Comparison of ENCODE assay signal across 16 mouse cellular contexts in genomic region chr1:77505263-77505662, GRCm38 (mm10). TPM values are rescaled to one million over a fixed set of nuclear protein-coding genes. Genes with fewer than 3 reads are reported as not detected.
DNase-seq lines count a peak whose midpoint lies in the region; ATAC-seq and TF ChIP-seq lines count a peak whose summit lies in the region.
"Had no signal": no experiment of that assay in that cellular context is flagged by ENCODE, and none has a peak within 500 bp of the region (broad histone marks: within the 10 kb centered on the region; RNA-seq: fewer than 3 reads in every experiment).

No protein-coding gene starts in this region.

- no peaks in the 10 kb centered on the region for H3K9me3 ChIP-seq in lung, embryonic 14.5 days (ENCODE audit: low read depth, low read length)
- H3K9me3 ChIP-seq in lung, postnatal 0 days (ENCODE audit: low read length): no peaks in the 10 kb centered on the region
- H3K9me3 ChIP-seq in forebrain, embryonic 11.5 days (ENCODE audit: control insufficient read depth, low read length): no peaks in the 10 kb centered on the region
- H3K9me3 ChIP-seq in hindbrain, embryonic 16.5 days (ENCODE audit: control insufficient read depth, low read length): no peaks in the 10 kb centered on the region
- H3K9me3 ChIP-seq in neural tube, embryonic 12.5 days: no peaks in the 10 kb centered on the region

- peak overlapping the region; percentile 15; the same call in 1 of the 2 replicates for H3K4me2 ChIP-seq in lung, embryonic 14.5 days
- H3K4me2 ChIP-seq in lung, postnatal 0 days (replicated peaks; ENCODE audit: low read depth, low read length): no peak overlapping the region
- H3K4me2 ChIP-seq in forebrain, embryonic 11.5 days (ENCODE audit: low read depth, low read length, severe bottlenecking): peak overlapping the region; percentile 52
- peak overlapping the region; percentile 58 for H3K4me2 ChIP-seq in hindbrain, embryonic 16.5 days (ENCODE audit: low read length)
- H3K4me2 ChIP-seq in neural tube, embryonic 12.5 days (replicated peaks): peak overlapping the region; percentile 57

- WGBS in lung, embryonic 14.5 days: 74% methylated on average over 8 of the region's 8 CpGs
- 62% methylated on average over 8 of the region's 8 CpGs for WGBS in lung, postnatal 0 days
- 70% methylated on average over 8 of the region's 8 CpGs for WGBS in forebrain, embryonic 11.5 days
- 64% methylated on average over 8 of the region's 8 CpGs for WGBS in hindbrain, embryonic 16.5 days
- 70% methylated on average over 8 of the region's 8 CpGs for WGBS in neural tube, embryonic 12.5 days

- H3K9ac ChIP-seq in lung, embryonic 14.5 days: no peak overlapping the region
- H3K9ac ChIP-seq in lung, postnatal 0 days (replicated peaks; ENCODE audit: low read depth): no peak overlapping the region
- H3K9ac ChIP-seq in forebrain, embryonic 11.5 days (ENCODE audit: low read length): peak overlapping the region; percentile 27; the same call in 1 of the 2 replicates
- H3K9ac ChIP-seq in hindbrain, embryonic 16.5 days (ENCODE audit: low read depth, low read length): 0 out of 2 replicates have a peak overlapping the region, but pooled peaks have one; percentile 9
- no peak overlapping the region for H3K9ac ChIP-seq in neural tube, embryonic 12.5 days

- TF ChIP-seq CTCF in lung, embryonic 14.5 days (IDR thresholded peaks at IDR 0.05; ENCODE audit: low read depth): no peak
- TF ChIP-seq CTCF in lung, postnatal 0 days (IDR thresholded peaks at IDR 0.05): no peak

- no peaks in the 10 kb centered on the region for H3K4me1 ChIP-seq in lung, embryonic 14.5 days (ENCODE audit: insufficient read depth)
- no peaks in the 10 kb centered on the region for H3K4me1 ChIP-seq in lung, postnatal 0 days (ENCODE audit: insufficient read depth, low read depth, low read length)
- H3K4me1 ChIP-seq in forebrain, embryonic 11.5 days (replicated peaks; ENCODE audit: control insufficient read depth, insufficient read depth, low read length): peaks cover 52% of the 10 kb centered on the region
- peaks cover 21% of the 10 kb centered on the region for H3K4me1 ChIP-seq in hindbrain, embryonic 16.5 days (ENCODE audit: control insufficient read depth, insufficient read depth, low read depth, low read length)
- peaks cover 68% of the 10 kb centered on the region for H3K4me1 ChIP-seq in neural tube, embryonic 12.5 days

- no peak overlapping the region for H3K4me3 ChIP-seq in lung, embryonic 14.5 days (ENCODE audit: low read depth, low read length)
- no peak overlapping the region for H3K4me3 ChIP-seq in lung, postnatal 0 days (ENCODE audit: low read depth, low read length)
- peak overlapping the region; percentile 22 for H3K4me3 ChIP-seq in forebrain, embryonic 11.5 days (ENCODE audit: low read depth, low read length)
- H3K4me3 ChIP-seq in hindbrain, embryonic 16.5 days (ENCODE audit: low read length): peak overlapping the region; percentile 37
- no peak overlapping the region for H3K4me3 ChIP-seq in neural tube, embryonic 12.5 days
- H3K4me3 ChIP-seq: erythroblast, embryonic 14.5 days; myocyte had no signal

- DNase-seq in lung, embryonic 14.5 days: no peak
- DNase-seq in lung, postnatal 0 days (ENCODE audit: low spot score): no peak
- no peak for DNase-seq in forebrain, embryonic 11.5 days (ENCODE audit: low spot score)
- DNase-seq in urinary bladder, postnatal 4 days (ENCODE audit: low spot score in 2 of 2): no peak
- DNase-seq in gastrocnemius, postnatal 4 days (ENCODE audit: low spot score in 2 of 2): no peak
- DNase-seq: adrenal gland, postnatal 36 days; cerebellum, adult 11 months; kidney, postnatal 36 days; lung, postnatal 10 days; right cerebral cortex, postnatal 4 days; thymus, postnatal 4 days had no signal

- H3K27ac ChIP-seq in lung, embryonic 14.5 days (ENCODE audit: low read depth): no peak overlapping the region
- no peak overlapping the region for H3K27ac ChIP-seq in lung, postnatal 0 days (ENCODE audit: low read length)
- peak overlapping the region; percentile 63 for H3K27ac ChIP-seq in forebrain, embryonic 11.5 days (ENCODE audit: low read depth, low read length)
- H3K27ac ChIP-seq in hindbrain, embryonic 16.5 days (ENCODE audit: low read depth, low read length): no peak overlapping the region
- no peak overlapping the region for H3K27ac ChIP-seq in neural tube, embryonic 12.5 days

- no peak for ATAC-seq in lung, embryonic 14.5 days (ENCODE audit: insufficient read depth)
- no peak for ATAC-seq in lung, postnatal 0 days
- ATAC-seq in forebrain, embryonic 11.5 days (replicated peaks; ENCODE audit: low FRiP score): no peak
- no peak for ATAC-seq in hindbrain, embryonic 16.5 days
- no peak for ATAC-seq in neural tube, embryonic 12.5 days (ENCODE audit: low FRiP score, low read depth)
- no peak for ATAC-seq in activated CD4-positive, CD25-positive, alpha-beta regulatory T cell, adult 4 months

- H3K27me3 ChIP-seq in lung, embryonic 14.5 days (ENCODE audit: insufficient read depth, low read length): no peaks in the 10 kb centered on the region
- H3K27me3 ChIP-seq in lung, postnatal 0 days (replicated peaks; ENCODE audit: insufficient read depth, low read length): no peaks in the 10 kb centered on the region
- no peaks in the 10 kb centered on the region for H3K27me3 ChIP-seq in forebrain, embryonic 11.5 days (ENCODE audit: control insufficient read depth, insufficient read depth, low read length)
- H3K27me3 ChIP-seq in hindbrain, embryonic 16.5 days (replicated peaks; ENCODE audit: control insufficient read depth, insufficient read depth, low read length): no peaks in the 10 kb centered on the region
- no peaks in the 10 kb centered on the region for H3K27me3 ChIP-seq in neural tube, embryonic 12.5 days (replicated peaks)

- peaks cover 15% of the 10 kb centered on the region; the same call in 1 of the 2 replicates for H3K36me3 ChIP-seq in lung, embryonic 14.5 days (ENCODE audit: insufficient read depth)
- peaks cover 5% of the 10 kb centered on the region; the same call in 1 of the 2 replicates for H3K36me3 ChIP-seq in lung, postnatal 0 days (ENCODE audit: insufficient read depth, low read length)
- peaks cover 6% of the 10 kb centered on the region; the same call in 1 of the 2 replicates for H3K36me3 ChIP-seq in forebrain, embryonic 11.5 days (ENCODE audit: control insufficient read depth, insufficient read depth, low read length)
- H3K36me3 ChIP-seq in hindbrain, embryonic 16.5 days (ENCODE audit: control insufficient read depth, insufficient read depth, low read length): no peaks in the 10 kb centered on the region
- H3K36me3 ChIP-seq in neural tube, embryonic 12.5 days: peaks cover 11% of the 10 kb centered on the region

- TF ChIP-seq EP300 in lung, postnatal 0 days (IDR thresholded peaks at IDR 0.05): no peak

RNA-seq across cellular contexts. Expression of gene Epha4, which starts 9.6 kb away (rescaled TPM):
- polyA plus RNA-seq in lung, embryonic 14.5 days (2014; fragmentation: Nextera tagmentation; extraction: Ambion mirVana): 18.0 and 21.9 TPM in 2 replicates
- 9.5 and 9.6 TPM in 2 replicates for polyA plus RNA-seq in lung, postnatal 0 days (2015; fragmentation: Nextera tagmentation; extraction: Ambion mirVana)
- polyA plus RNA-seq in forebrain, embryonic 11.5 days (2014; fragmentation: Nextera tagmentation; extraction: Ambion mirVana): 38.4 and 42.9 TPM in 2 replicates
- 37.7 and 40.8 TPM in 2 replicates for polyA plus RNA-seq in hindbrain, embryonic 16.5 days (2015; fragmentation: Nextera tagmentation; extraction: Ambion mirVana)
- 27.9 and 31.6 TPM in 2 replicates for polyA plus RNA-seq in neural tube, embryonic 12.5 days (2016; fragmentation: Nextera tagmentation; extraction: Ambion mirVana)
- polyA plus RNA-seq in activated CD4-positive, CD25-positive, alpha-beta regulatory T cell, adult 4 months (2017; shearing (Covaris generic)): under 1 TPM in 1 of 2 experiments, not detected in 1; 0.12 TPM
- total RNA-seq in gastrocnemius, postnatal 4 days (2021): 10 to 100 TPM; 10.7 to 12.8 TPM
- polyA plus RNA-seq: erythroblast, embryonic 14.5 days had no signal

Comparison
In these comparisons a context has a peak if more than half of its experiments do, and no peak if none do; other contexts are left out.
1. H3K4me3 ChIP-seq: peak in forebrain, embryonic 11.5 days (single experiment) and hindbrain, embryonic 16.5 days (single experiment); none in lung, embryonic 14.5 days (single experiment), lung, postnatal 0 days (single experiment) and neural tube, embryonic 12.5 days (single experiment).
2. H3K9ac ChIP-seq: peak in forebrain, embryonic 11.5 days (single experiment) and hindbrain, embryonic 16.5 days (single experiment); none in lung, embryonic 14.5 days (single experiment), lung, postnatal 0 days (single experiment) and neural tube, embryonic 12.5 days (single experiment).